Comparison of ENCODE assay signal across 9 mouse cellular contexts in the genomic region with DNA sequence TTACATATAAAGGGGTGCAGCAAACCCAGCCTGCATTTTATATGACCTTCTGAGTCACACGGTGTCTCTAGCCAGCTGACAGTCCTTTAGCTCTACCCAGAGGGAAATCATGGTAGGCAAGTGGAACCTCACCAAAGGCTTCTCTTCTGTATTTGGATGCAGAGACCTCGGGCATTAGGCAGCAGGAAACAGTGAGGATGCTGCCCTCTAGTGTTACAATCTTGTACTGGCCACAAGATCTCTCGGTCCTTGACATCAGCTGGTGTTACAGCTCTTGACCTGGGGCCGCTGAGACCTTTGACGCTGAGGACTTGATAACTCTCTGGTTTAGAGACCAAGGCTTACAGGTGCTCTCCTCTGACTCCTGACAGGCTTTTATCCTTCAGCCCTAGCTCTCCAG. TPM values are rescaled to one million over a fixed set of nuclear protein-coding genes. Genes with fewer than 3 reads are reported as not detected.
DNase-seq lines count a peak whose midpoint lies in the region; ATAC-seq and TF ChIP-seq lines count a peak whose summit lies in the region.
"Had no signal": no experiment of that assay in that cellular context is flagged by ENCODE, and none has a peak within 500 bp of the region (broad histone marks: within the 10 kb centered on the region; RNA-seq: fewer than 3 reads in every experiment).

No protein-coding gene starts in this region.

- TF ChIP-seq CTCF in MEL (IDR thresholded peaks at IDR 0.05 in 2 of 3, conservative IDR thresholded peaks at IDR 0.05 in 1 of 3; ENCODE audit: control insufficient read depth in 1 of 3, insufficient read depth in 1 of 3, low read depth in 2 of 3, low read length in 3 of 3, poor library complexity in 1 of 3, severe bottlenecking in 1 of 3) = peak; percentile 69 to 77 (median 77)

- no peak overlapping the region for H3K27ac ChIP-seq in MEL (ENCODE audit: control insufficient read depth, low read depth, low read length)
- H3K27ac ChIP-seq: limb, embryonic 13.5 days had no signal

- no peaks in the 10 kb centered on the region for H3K9me3 ChIP-seq in MEL (replicated peaks; ENCODE audit: insufficient read depth, low read length)

- H3K27me3 ChIP-seq in MEL (ENCODE audit: control insufficient read depth in 1 of 2, insufficient read depth in 2 of 2, low read length in 2 of 2) = no peaks in the 10 kb centered on the region

- DNase-seq in frontal cortex, postnatal 14 days (ENCODE audit: low spot score in 2 of 2) = no peak
- peak; percentile 64 for DNase-seq in MEL (ENCODE audit: low read depth, low spot score)
- DNase-seq in heart, adult 8-10 months (ENCODE audit: low spot score) = peak; percentile 50
- peak; percentile 66 for DNase-seq in kidney, postnatal 14 days
- peak; percentile 79 for DNase-seq in lung, postnatal 36 days
- peak; percentile 29 for DNase-seq in right cerebral cortex, postnatal 4 days

- H3K9ac ChIP-seq in MEL (ENCODE audit: control insufficient read depth, low read depth, low read length, poor library complexity, severe bottlenecking) = no peak overlapping the region
- H3K9ac ChIP-seq: limb, embryonic 13.5 days had no signal

- no peaks in the 10 kb centered on the region for H3K36me3 ChIP-seq in MEL (ENCODE audit: control insufficient read depth in 1 of 2, insufficient read depth in 2 of 2, low read length in 2 of 2)
- H3K36me3 ChIP-seq: limb, embryonic 13.5 days had no signal

- no peaks in the 10 kb centered on the region for H3K79me2 ChIP-seq in MEL (ENCODE audit: control insufficient read depth, insufficient read depth, low read length, poor library complexity)

- ATAC-seq in frontal cortex, adult (ENCODE audit: low TSS enrichment) = peak; percentile 90
- peak; percentile 94 for ATAC-seq in common myeloid progenitor, adult 5-6 weeks (replicated peaks; ENCODE audit: low read depth, poor library complexity, severe bottlenecking)

- no peak overlapping the region for H3K4me3 ChIP-seq in MEL (ENCODE audit: control insufficient read depth in 1 of 2, insufficient read depth in 1 of 2, low read depth in 2 of 2, low read length in 2 of 2)
- H3K4me3 ChIP-seq: limb, embryonic 13.5 days had no signal

- H3K4me1 ChIP-seq in MEL (ENCODE audit: control insufficient read depth in 1 of 2, insufficient read depth in 2 of 2, low read length in 2 of 2) = no peaks in the 10 kb centered on the region
- H3K4me1 ChIP-seq: limb, embryonic 13.5 days had no signal

- TF ChIP-seq EP300 in MEL (IDR thresholded peaks at IDR 0.05; ENCODE audit: low read depth in 1 of 2, low read length in 2 of 2) = no peak

- no peak for TF ChIP-seq POLR2A in MEL (IDR thresholded peaks at IDR 0.05; ENCODE audit: control insufficient read depth in 1 of 2, insufficient read depth in 1 of 2, low read depth in 1 of 2, low read length in 2 of 2, poor library complexity in 1 of 2)

- TF ChIP-seq RAD21 in MEL (IDR thresholded peaks at IDR 0.05; ENCODE audit: low read depth, low read length) = peak; percentile 67

TF ChIP-seq in MEL, 35 proteins besides CTCF, POLR2A, EP300 and RAD21:
- peak; percentile 31; the same call in 1 of the 2 replicates for TF ChIP-seq ZC3H11A (IDR thresholded peaks at IDR 0.05; ENCODE audit: low read depth, low read length)
- TF ChIP-seq SMC3 (IDR thresholded peaks at IDR 0.05; ENCODE audit: low read depth, low read length) = peak; percentile 64
- no peak for TF ChIP-seq RCOR1 (IDR thresholded peaks at IDR 0.05; ENCODE audit: low read depth, low read length)

RNA-seq across cellular contexts. Expression of gene Gm10053, which starts 10.0 kb away (rescaled TPM):
- 237 and 277 TPM in 2 replicates for total RNA-seq in MEL (2012; rRNA removed)
- 100 to 1,000 TPM in 1 of 2 experiments, not detected in 1; 173 TPM for polyA plus RNA-seq in MEL (2012; ENCODE audit: insufficient read depth in 1 of 2, insufficient read length in 2 of 2, low read depth in 1 of 2, low replicate concordance in 2 of 2, missing spikeins in 1 of 2)
- total RNA-seq in common myeloid progenitor, adult 5-6 weeks (2017) = 91.6 and 182 TPM in 2 replicates
- 1,000 to 10,000 TPM in 1 of 4 experiments, 100 to 1,000 TPM in 3; 952 to 1,033 (median 963) TPM for total RNA-seq in heart, adult 8-10 months (2022)

RNA-seq across cellular contexts. Expression of gene Foxd4, which starts 15.5 kb away (rescaled TPM):
- not detected in 2 replicates for total RNA-seq in MEL (2012; rRNA removed)
- under 1 TPM in 1 of 2 experiments, not detected in 1; 0.04 TPM for polyA plus RNA-seq in MEL (2012; ENCODE audit: insufficient read depth in 1 of 2, insufficient read length in 2 of 2, low read depth in 1 of 2, low replicate concordance in 2 of 2, missing spikeins in 1 of 2)
- 0.18 TPM in 1 of 2 replicates, not detected in the other for total RNA-seq in common myeloid progenitor, adult 5-6 weeks (2017)
- total RNA-seq in heart, adult 8-10 months (2022) = not detected
- polyA plus RNA-seq: limb, embryonic 13.5 days had no signal

RNA-seq across cellular contexts. Expression of gene Pgm5, which starts 23.8 kb away (rescaled TPM):
- not detected in 2 replicates for total RNA-seq in MEL (2012; rRNA removed)
- polyA plus RNA-seq in MEL (2012; ENCODE audit: insufficient read depth in 1 of 2, insufficient read length in 2 of 2, low read depth in 1 of 2, low replicate concordance in 2 of 2, missing spikeins in 1 of 2) = not detected
- not detected in 2 replicates for total RNA-seq in common myeloid progenitor, adult 5-6 weeks (2017)
- total RNA-seq in heart, adult 8-10 months (2022) = 100 to 1,000 TPM; 101 to 108 (median 103) TPM

Comparison
In these comparisons a context has a peak if more than half of its experiments do, and no peak if none do; other contexts are left out.
1. DNase-seq: peak in MEL (single experiment), heart, adult 8-10 months (single experiment), kidney, postnatal 14 days (single experiment), lung, postnatal 36 days (single experiment) and right cerebral cortex, postnatal 4 days (single experiment); none in frontal cortex, postnatal 14 days (0 of 2).
2. RNA of gene Pgm5, which starts 23.8 kb away (total RNA-seq): 101 to 108 TPM in heart, adult 8-10 months; not detected in MEL and not detected in common myeloid progenitor, adult 5-6 weeks; every median in the first group is over 100 times any median in the second.